Mouse (Mus musculus): ENCODE measurements around the gene Pilra.
A peak's percentile ranks its signal among the peaks of the same experiment; 100 is the strongest.

Pilra gene

DNA sequence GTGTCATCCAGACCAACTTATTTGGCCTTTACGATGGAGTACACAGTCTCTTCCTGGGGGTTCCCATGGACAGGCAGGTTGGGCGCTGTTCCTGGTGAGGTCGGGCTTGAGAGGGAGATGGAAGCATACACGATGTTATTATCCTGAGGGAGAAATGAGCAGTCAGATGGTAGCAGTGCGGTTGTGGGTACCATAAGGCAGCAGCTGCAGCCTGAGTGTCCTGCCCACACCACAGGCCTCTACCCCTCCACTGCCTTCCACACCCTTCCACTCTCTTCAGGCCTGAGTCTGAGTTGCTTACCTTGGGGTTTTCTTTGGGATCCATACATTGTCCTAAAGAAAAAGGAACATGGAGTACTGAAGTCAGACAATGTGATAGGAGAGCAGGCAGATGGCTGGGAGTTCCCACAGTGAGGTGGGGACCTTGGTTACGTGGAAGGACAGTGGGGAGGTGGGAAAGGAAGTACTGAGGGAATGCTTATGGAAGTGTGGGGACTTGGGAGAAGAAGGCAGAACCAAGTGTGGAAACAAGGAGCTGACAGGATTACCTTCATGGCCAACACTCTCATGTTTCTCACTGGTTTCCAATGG lies 12.5 kb downstream of the Pilra start:
- no peak for DNase-seq (ENCODE audit: low spot score in 2 of 2)

DNA sequence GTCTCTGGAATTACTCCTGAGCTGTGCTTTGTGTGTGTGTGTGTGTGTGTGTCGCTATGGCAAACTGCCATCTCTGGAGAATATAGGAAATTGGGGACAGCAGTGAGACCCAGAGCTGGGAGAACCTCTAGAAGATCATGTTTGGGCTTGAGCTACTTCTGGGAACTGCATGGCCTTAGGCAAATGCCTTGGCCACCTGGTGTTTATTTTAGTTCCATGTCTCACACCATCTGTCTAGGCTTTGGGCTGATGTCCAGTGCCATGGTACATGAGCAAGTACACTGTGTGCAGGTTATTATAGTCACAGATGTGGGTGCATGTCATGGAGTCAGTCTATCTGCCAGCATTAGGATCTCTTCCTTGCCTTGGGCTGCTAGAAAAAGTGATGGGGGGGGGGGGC lies 13.5 kb downstream of the Pilra start:
- DNase-seq (ENCODE audit: low spot score in 2 of 2): no peak

GRCm38 (mm10) chr5:137822126-137822525 lies 14.0 kb downstream of the Pilra start:
- DNase-seq (ENCODE audit: low spot score in 2 of 2): no peak

GRCm38 (mm10) chr5:137817466-137818222 lies 18.4 kb downstream of the Pilra start:
- no peak for DNase-seq (ENCODE audit: low spot score in 2 of 2)

DNA sequence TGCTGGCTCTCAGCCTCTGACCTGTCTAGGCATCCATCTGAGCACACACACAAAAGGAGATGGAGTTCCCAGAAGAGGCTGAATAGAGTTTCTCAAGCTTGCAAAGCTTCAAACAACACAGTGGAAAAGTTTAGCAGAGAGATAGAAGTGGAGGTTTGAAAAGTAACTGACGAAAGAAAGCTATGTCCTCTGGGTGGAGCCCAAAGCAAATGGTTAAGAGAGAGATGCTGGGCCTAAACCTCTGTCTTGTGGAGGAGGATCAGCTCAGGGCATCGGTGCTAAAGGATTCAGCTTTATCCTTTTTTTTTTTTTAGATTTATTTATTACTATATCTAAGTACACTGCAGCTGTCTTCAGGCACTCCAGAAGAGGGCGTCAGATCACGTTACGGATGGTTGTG lies 27.8 kb downstream of the Pilra start:
- DNase-seq (ENCODE audit: low spot score in 2 of 2): no peak

- DNase-seq (ENCODE audit: low spot score in 2 of 2): no peak
Observed at GRCm38 (mm10) chr5:137806158-137806557, 29.9 kb downstream of the Pilra start.

DNA sequence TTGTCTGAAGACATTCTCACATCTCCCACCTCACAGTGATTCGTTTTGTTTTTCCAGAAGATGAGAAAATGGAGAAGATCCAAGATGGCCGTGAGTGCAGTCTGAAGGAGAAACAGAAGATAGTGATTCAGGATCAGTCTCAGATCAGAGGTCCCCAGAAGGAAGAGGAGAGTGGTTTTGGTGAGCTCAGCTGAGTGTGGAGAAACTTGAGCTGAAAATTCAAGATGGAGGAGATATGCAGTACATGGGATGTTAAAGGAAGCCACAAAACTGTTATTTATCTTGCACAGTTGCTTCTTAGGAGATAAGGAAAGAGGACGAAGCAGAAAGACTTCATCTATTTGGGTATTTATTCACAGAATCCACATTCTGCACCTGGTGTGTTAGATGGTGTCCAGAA lies 35.2 kb downstream of the Pilra start:
- DNase-seq (ENCODE audit: low spot score in 2 of 2): no peak

GRCm38 (mm10) chr5:137796606-137797005 lies 39.5 kb downstream of the Pilra start:
- no peak for DNase-seq (ENCODE audit: low spot score in 2 of 2)

DNA sequence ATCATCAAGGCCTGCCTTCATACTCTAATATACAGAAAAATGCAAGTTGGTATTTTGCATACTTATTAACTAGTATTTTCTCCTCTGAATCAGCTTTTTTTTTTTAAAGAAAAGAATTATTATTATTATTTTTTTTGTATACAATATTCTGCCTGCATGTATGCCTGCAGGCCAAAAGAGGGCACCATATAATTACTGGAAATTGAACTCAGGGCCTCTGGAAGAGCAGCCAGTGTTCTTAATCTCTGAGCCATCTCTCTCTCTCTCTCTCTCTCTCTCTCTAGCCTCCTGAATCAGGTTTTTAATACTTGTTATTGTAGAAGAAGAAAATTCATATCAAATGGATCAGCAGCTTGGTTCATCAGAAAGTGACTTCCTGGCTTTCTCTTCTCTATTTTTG lies 44.5 kb downstream of the Pilra start:
- no peak for DNase-seq (ENCODE audit: low spot score in 2 of 2)

DNA sequence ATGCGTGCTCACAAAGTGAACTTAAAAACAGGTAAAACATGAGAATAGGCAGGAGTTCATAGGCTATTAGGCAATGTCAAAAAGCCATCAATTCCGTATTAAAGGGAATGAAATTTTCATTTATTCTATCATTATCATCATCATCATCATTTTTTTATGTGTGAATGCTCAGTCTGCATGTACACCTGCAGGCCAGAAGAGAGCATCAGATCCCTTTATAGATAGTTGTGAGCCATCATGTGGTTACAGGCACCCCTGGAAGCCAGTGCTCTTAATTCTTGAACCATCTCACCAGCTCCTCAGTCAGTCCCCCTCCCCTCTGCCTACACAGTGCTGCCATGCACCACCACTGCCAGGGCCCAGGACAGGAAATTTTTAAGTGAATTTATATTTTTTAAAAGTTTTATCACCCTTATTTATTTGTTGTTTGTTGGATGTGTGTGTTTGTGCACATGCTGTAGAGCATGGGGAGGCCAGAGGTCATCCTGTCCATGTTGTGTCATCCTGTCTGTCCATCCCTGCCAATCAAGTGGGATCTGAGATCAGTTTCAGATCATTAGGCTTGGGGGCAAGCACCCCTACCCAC lies 47.0 kb downstream of the Pilra start:
- no peak for DNase-seq (ENCODE audit: low spot score in 2 of 2)

DNA sequence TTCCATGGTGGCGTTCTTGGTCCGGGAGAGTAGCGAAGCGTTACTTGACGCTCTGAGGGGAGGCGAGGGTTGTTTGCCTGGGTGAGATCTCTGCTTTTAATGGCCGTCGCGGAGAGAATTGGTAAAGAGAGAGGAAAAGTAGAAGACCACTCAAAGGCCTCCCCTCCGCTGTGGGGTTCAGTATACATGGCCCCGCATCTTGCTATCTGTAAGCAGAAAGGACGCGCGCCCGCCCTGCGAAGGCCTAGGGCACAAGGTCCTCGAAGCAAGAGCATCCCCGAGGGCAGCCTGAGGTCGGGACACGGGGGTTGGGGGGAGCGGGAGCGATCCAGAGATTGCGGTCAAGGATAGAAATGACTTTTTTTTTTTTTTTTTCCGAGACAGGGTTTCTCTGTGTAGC lies 47.9 kb downstream of the Pilra start:
- DNase-seq (ENCODE audit: low spot score in 2 of 2): peak in 1 of 2 experiments; percentile 44

- peak; percentile 89 to 97 for DNase-seq (ENCODE audit: low spot score in 2 of 2)
Observed at GRCm38 (mm10) chr5:137787151-137787928, 48.7 kb downstream of the Pilra start, which contains the start of the genes Mepce and Zcwpw1. Gene Mepce (minus strand): TSS chr5:137787655. Gene Zcwpw1 (plus strand): TSS chr5:137787798.

DNA sequence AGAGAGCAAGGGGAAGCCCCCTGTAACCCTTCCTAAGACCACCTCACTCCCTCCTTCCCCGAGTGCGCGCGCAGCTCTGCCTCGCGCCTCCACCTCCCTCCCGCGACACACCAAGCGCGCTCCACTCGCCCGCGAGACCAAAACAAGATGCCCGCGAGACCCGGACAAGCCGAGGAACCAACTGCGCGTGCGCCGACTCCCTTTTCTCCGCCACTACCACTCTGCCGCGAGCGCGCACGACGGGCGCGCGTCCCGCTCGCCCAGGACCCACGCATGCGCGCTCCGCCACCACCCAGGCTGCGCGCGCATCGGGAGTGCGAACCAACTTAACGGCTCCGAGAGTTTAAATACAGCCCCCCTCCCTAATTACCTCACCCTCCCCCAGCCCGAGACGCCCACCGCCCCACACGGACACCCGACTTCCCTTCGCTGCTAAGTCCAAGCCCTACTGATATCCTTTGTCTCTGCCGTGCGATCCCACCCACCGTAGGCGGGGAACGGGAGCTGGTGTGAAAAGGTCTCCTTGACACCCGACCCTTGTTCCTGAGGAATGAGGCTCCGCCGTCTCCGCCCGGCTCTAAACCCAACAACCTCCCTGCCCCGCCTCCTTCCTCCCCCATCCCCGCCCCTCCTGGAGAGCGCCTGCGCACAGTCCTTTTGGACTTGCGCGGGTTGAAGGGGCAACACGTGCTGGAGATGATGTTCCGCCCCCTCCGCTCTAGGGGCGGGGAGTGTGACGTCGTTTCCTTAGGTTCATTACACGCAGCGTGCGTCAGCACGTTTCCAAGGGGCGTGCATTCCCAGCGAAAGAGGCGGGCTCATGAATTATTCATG lies 49.8 kb downstream of the Pilra start:
- peak; percentile 99 for DNase-seq (ENCODE audit: low spot score in 2 of 2)

- no peak for DNase-seq (ENCODE audit: low spot score in 2 of 2)
Observed at GRCm38 (mm10) chr5:137785164-137786031, 50.7 kb downstream of the Pilra start.

DNA sequence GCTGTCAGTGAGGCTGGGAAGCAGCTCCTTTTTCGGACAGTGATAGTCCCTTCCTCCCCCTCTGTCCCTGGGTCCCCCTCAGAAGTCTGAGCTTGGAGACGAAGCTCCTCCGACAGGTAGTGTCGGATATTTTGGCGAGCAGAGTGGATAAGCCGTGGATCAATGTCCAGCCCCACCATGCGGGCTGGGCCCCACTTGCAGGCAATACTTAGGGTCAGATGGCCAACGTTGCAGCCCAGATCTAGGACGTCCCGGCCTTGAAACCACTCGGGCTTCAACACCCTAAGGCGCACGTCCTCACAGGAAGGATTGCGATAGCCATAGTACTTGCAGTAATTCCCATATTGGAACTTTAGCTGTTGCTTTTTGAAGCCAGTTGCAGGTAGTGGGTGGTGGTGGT lies 51.5 kb downstream of the Pilra start:
- no peak for DNase-seq (ENCODE audit: low spot score in 2 of 2)

- DNase-seq (ENCODE audit: low spot score in 2 of 2): no peak
Observed at GRCm38 (mm10) chr5:137783901-137784540, 52.1 kb downstream of the Pilra start.

DNA sequence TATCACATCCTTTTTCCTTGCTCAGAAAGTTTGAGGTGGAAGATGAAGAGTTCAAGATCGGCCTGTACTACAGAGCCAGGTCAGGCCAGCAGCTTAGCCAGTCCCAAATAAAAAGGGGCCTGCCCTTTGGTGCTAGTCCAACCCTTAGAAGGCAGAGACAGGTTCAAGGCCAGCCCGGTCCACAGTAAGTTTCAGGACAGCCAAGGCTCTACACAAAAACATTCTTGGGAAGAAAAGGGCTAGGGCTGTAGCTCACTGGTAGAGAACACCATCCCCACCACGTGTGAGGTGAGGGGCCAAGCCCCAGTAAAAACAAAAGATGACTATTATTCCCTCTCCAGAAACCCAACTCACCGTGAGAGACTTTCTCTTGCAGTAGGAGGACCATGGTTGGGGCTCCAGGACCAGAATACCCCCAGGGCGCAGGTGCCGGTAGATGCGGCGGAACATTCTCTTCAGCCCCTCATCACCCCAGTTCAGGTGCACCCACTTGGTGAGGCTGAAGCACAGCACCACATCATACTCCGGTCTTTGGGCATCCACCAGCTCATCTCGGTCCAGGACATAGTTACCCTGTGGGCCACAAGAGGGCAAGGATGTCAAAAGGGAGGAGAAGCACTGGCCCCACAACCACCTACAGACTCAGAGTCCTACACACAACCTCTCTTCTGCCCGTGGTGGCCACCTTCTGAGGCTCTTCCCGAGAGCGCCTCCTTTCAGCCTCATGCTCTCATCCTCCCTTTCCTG lies 53.1 kb downstream of the Pilra start:
- no peak for DNase-seq (ENCODE audit: low spot score in 2 of 2)

DNA sequence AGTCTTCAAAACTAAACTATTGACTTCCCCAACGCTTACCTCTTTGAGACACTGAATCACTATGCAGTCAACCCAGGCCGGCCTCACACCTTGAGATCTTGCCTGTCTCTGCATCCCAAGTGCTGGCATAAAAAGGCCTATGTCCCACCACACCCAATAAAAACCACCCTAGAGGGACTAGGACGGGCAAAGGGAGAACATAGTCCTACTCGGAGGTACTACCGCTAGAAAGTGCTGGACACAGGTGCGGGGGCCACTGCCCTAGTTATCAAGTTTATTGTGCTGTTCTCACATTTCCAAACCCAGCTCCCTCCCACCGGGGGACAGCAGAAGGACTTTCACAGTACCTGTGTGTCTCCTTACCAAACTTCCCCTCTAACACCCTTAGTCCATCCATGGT lies 54.4 kb downstream of the Pilra start:
- DNase-seq (ENCODE audit: low spot score in 2 of 2): no peak

Measured in left cerebral cortex, adult 9 months (tissue).